ENCODE assay signal across 9 mouse cellular contexts in the genomic region with DNA sequence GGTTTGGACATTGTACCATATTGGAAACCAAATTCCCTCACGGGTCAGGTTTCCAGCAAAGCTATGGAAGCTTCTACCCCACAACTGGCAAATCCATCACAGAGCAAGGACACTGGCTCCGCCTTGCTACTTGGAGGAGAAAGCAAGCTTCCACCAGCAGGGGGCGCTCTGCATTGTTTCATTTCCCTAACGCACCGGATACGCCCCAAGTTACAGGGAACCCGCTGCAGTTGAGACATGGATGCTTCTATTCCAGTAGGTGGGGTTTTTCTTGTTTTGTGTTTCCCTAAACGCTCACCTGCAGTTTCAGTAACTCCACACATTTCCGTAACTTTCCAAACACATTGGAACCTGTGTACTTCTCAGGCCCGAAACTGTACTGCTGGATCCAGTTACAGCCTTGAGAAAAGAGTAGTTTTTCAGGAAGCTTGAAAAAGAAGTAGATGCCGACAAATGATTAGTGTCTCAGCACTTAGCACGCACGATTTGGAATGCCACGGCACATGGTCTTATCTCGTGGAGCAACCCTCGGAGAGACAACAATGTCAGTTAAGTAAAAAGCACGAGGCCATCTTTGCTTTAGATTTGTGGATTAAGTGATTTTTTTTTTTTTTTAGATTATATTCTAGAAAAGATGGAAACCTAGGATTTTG. TPM values are rescaled to one million over a fixed set of nuclear protein-coding genes. Genes with fewer than 3 reads are reported as not detected.
DNase-seq lines count a peak whose midpoint lies in the region; ATAC-seq and TF ChIP-seq lines count a peak whose summit lies in the region.
"Had no signal": no experiment of that assay in that cellular context is flagged by ENCODE, and none has a peak within 500 bp of the region (broad histone marks: within the 10 kb centered on the region; RNA-seq: fewer than 3 reads in every experiment).

No protein-coding gene starts in this region.

- peak; percentile 78 for ATAC-seq in forebrain, embryonic 16.5 days
- peak; percentile 71 for ATAC-seq in lung, postnatal 0 days

- H3K9me3 ChIP-seq in forebrain, embryonic 16.5 days (ENCODE audit: control insufficient read depth, low read length) = no peaks in the 10 kb centered on the region
- no peaks in the 10 kb centered on the region for H3K9me3 ChIP-seq in hindbrain, embryonic 10.5 days
- H3K9me3 ChIP-seq in lung, postnatal 0 days (ENCODE audit: low read length) = no peaks in the 10 kb centered on the region
- H3K9me3 ChIP-seq: lung, embryonic 15.5 days had no signal

- peak; percentile 83 for DNase-seq in MEL-GATA-1-ER (ENCODE audit: extremely low read depth, low read depth)
- peak; percentile 71 for DNase-seq in cerebellum, adult 11-12 months
- peak; percentile 86 for DNase-seq in hindbrain, embryonic 10.5 days (ENCODE audit: low spot score)
- peak; percentile 82 to 91 for DNase-seq in layer of hippocampus, adult 8-10 months (ENCODE audit: low spot score in 2 of 2)
- peak; percentile 89 for DNase-seq in lung, postnatal 0 days (ENCODE audit: low spot score)
- DNase-seq in ovary, postnatal 36 days (ENCODE audit: low spot score) = peak; percentile 85
- DNase-seq in thymus, postnatal 14 days = peak; percentile 93

- H3K27me3 ChIP-seq in forebrain, embryonic 16.5 days (replicated peaks; ENCODE audit: control insufficient read depth, insufficient read depth, low read length) = no peaks in the 10 kb centered on the region
- no peaks in the 10 kb centered on the region for H3K27me3 ChIP-seq in hindbrain, embryonic 10.5 days (ENCODE audit: insufficient read depth, poor library complexity, severe bottlenecking)
- no peaks in the 10 kb centered on the region for H3K27me3 ChIP-seq in lung, postnatal 0 days (replicated peaks; ENCODE audit: insufficient read depth, low read length)
- H3K27me3 ChIP-seq: lung, embryonic 15.5 days had no signal

- H3K4me2 ChIP-seq in forebrain, embryonic 16.5 days (ENCODE audit: low read length) = no peak overlapping the region; the same call in 1 of the 2 replicates
- H3K4me2 ChIP-seq in lung, postnatal 0 days (replicated peaks; ENCODE audit: low read depth, low read length) = no peak overlapping the region
- H3K4me2 ChIP-seq: lung, embryonic 15.5 days had no signal

- no peak overlapping the region for H3K27ac ChIP-seq in forebrain, embryonic 16.5 days (ENCODE audit: low read length)
- H3K27ac ChIP-seq in hindbrain, embryonic 10.5 days = no peak overlapping the region
- no peak overlapping the region for H3K27ac ChIP-seq in lung, postnatal 0 days (ENCODE audit: low read length)
- H3K27ac ChIP-seq: lung, embryonic 15.5 days had no signal

- no peaks in the 10 kb centered on the region for H3K36me3 ChIP-seq in forebrain, embryonic 16.5 days (ENCODE audit: control insufficient read depth, insufficient read depth)
- no peaks in the 10 kb centered on the region for H3K36me3 ChIP-seq in hindbrain, embryonic 10.5 days
- no peaks in the 10 kb centered on the region for H3K36me3 ChIP-seq in lung, postnatal 0 days (ENCODE audit: insufficient read depth, low read length)
- H3K36me3 ChIP-seq: lung, embryonic 15.5 days had no signal

- TF ChIP-seq CTCF in lung, postnatal 0 days (IDR thresholded peaks at IDR 0.05) = peak; percentile 92

- 39% methylated on average over 17 of the region's 17 CpGs for WGBS in forebrain, embryonic 16.5 days
- WGBS in hindbrain, embryonic 10.5 days = 43% methylated on average over 17 of the region's 17 CpGs
- WGBS in lung, postnatal 0 days = 33% methylated on average over 17 of the region's 17 CpGs

- H3K4me1 ChIP-seq in forebrain, embryonic 16.5 days (replicated peaks; ENCODE audit: control insufficient read depth, insufficient read depth, low read length) = no peaks in the 10 kb centered on the region
- H3K4me1 ChIP-seq in hindbrain, embryonic 10.5 days (replicated peaks) = 0 out of 2 replicates have a peak, but pooled peaks cover 3% of the 10 kb centered on the region
- no peaks in the 10 kb centered on the region for H3K4me1 ChIP-seq in lung, postnatal 0 days (ENCODE audit: insufficient read depth, low read depth, low read length)
- H3K4me1 ChIP-seq: lung, embryonic 15.5 days had no signal

- no peak overlapping the region for H3K9ac ChIP-seq in forebrain, embryonic 16.5 days (replicated peaks; ENCODE audit: low read depth, low read length)
- no peak overlapping the region for H3K9ac ChIP-seq in lung, postnatal 0 days (replicated peaks; ENCODE audit: low read depth)
- H3K9ac ChIP-seq: lung, embryonic 15.5 days had no signal

- no peak overlapping the region for H3K4me3 ChIP-seq in forebrain, embryonic 16.5 days (replicated peaks; ENCODE audit: low read length)
- no peak overlapping the region for H3K4me3 ChIP-seq in hindbrain, embryonic 10.5 days
- H3K4me3 ChIP-seq in lung, postnatal 0 days (ENCODE audit: low read depth, low read length) = no peak overlapping the region
- H3K4me3 ChIP-seq: lung, embryonic 15.5 days had no signal

- no peak for TF ChIP-seq EP300 in lung, postnatal 0 days (IDR thresholded peaks at IDR 0.05)

RNA-seq across cellular contexts. Expression of gene Otulinl, which starts 21.7 kb away (rescaled TPM):
- 13.6 and 15.3 TPM in 2 replicates for polyA plus RNA-seq in forebrain, embryonic 16.5 days (2015; fragmentation: Nextera tagmentation; extraction: Ambion mirVana)
- 6.4 and 8.2 TPM in 2 replicates for polyA plus RNA-seq in hindbrain, embryonic 10.5 days (2016; fragmentation: Nextera tagmentation; extraction: Ambion mirVana)
- total RNA-seq in layer of hippocampus, adult 8-10 months (2022) = 10 to 100 TPM; 25.3 to 35.0 (median 33.1) TPM
- 38.9 and 58.5 TPM in 2 replicates for polyA plus RNA-seq in lung, postnatal 0 days (2015; fragmentation: Nextera tagmentation; extraction: Ambion mirVana)

RNA-seq across cellular contexts. Expression of gene Otulin, which starts 29.2 kb away (rescaled TPM):
- 27.9 and 28.0 TPM in 2 replicates for polyA plus RNA-seq in forebrain, embryonic 16.5 days (2015; fragmentation: Nextera tagmentation; extraction: Ambion mirVana)
- 28.1 TPM in 2 replicates for polyA plus RNA-seq in hindbrain, embryonic 10.5 days (2016; fragmentation: Nextera tagmentation; extraction: Ambion mirVana)
- 10 to 100 TPM; 18.4 to 25.5 (median 21.9) TPM for total RNA-seq in layer of hippocampus, adult 8-10 months (2022)
- 26.2 and 29.4 TPM in 2 replicates for polyA plus RNA-seq in lung, postnatal 0 days (2015; fragmentation: Nextera tagmentation; extraction: Ambion mirVana)
